Mouse (Mus musculus) cerebellum, postnatal 14 days (tissue): ENCODE measurements around the gene Mark1.
A peak's percentile ranks its signal among the peaks of the same experiment; 100 is the strongest.

Experiments used
- DNase-seq, 2 experiments: peaks; one replicate each; pipeline ENCODE4 v3.0.0; 2021; ENCODE audit warnings: mixed read lengths in 2 of 2

The Mark1 gene

DNA sequence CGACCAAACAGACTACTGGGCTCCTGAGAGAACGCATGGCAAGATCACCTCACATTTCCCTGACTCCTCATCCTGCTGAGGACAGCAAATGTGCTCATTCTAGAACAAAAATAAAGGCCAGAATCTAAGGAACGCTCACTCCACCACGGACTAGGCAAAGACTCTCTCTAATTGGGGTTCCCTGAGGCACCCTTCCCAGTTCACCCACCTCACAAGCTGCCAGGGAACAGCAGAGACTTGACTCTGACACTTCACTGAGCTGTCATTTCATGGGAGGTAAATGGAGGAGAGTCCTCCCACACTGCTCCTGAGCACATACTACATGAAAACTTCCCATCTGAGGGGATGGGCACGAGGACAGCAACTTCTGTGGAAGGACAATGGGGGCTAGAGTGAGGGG is 37.5 kb downstream of the Mark1 start:
- DNase-seq, result no peak

DNA sequence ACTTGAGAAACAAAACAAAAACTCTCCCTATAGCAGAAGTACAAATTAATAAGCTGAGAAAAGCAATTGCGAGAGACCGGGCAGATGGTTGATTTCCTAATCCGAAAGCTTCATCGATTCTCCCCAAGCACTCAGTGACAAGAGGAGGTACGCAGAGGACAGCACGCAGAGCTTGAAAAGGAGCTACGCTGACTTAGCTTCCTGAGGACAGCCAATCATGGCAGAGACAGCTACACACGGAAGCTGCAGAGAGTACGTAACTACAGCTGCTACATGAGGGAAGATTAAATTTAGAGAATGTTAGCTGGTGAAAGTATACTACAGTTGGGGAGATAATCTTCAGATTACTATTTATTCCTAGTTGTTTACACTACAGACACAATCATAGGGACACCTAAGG is 40.6 kb downstream of the Mark1 start:
- no peak for DNase-seq

DNA sequence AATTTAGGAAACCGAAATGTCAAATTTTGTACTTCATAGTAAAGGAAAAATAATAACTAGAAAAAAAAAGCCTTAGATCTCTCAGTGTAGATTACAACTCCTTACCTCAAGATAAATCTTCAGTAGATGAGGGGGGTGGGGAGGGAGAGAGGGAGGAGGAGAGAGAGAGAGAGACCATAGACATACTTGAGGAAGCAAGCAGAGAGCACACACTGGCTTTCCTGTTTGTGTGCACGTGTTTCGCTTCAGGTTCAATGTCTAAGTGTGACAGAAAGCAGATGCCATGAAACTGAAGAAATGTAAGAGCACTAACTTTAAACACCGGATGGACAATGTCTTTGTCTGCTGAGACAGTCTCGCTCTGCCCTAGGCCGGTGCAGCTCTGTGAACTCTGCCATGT is 41.0 kb downstream of the Mark1 start:
- DNase-seq, result no peak

DNA sequence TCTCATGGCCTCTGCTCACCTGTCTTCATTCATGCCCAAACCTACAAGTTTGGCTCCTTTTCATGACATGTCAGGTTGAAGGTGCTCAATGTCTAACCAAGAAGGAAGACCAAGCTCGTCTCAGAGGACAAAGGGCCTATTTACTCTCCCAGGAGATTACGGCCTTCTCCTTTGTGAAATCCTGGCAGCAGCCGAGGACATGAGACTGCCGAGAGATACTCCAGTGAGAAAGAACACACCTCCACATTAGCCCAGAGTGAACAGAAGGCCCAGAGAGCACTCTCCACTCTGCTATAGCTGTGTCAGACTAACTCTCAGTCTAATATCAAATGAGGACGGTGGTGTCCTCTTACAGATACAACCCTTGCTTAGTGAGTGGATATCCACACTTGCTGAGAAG is 47.6 kb downstream of the Mark1 start:
- DNase-seq, result no peak

DNA sequence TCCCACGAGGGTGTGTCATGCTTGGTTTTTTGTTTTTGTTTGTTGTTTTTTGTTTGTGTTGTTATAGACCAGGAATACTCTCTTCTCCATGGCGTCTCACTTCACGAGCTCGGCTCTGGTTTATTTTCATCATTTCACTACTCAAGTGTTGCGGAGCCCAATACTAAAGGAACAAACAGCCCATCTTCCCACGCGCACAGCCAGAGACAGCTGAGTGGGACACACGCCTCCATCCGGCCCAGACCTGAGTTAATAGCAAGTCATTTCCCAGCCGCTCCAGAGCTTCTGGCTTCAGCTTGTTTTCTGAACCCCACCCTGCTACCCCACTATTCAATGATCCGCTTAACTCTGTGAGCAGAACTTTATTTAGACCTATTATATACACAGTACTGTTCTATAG is 48.3 kb downstream of the Mark1 start:
- DNase-seq, result no peak

DNA sequence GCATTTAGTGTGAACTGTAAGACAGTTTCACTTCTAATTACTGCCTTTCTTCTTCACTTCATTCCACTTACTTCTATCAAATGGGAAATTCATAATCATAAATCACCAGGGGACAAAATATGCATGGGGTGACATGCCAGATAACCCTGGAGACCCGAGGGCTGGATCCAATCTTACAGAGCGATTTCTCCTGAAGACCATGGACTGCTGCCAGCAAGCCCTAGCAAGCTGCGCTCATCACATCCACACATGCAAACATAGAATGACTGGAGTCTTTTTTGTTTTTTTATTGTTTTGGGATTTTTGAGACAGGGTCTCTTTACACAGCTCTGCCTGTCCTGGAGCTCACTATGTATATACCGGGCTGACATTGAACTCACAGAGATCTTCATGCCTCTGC is 61.3 kb downstream of the Mark1 start:
- DNase-seq, result peak; percentile 31 to 40

DNA sequence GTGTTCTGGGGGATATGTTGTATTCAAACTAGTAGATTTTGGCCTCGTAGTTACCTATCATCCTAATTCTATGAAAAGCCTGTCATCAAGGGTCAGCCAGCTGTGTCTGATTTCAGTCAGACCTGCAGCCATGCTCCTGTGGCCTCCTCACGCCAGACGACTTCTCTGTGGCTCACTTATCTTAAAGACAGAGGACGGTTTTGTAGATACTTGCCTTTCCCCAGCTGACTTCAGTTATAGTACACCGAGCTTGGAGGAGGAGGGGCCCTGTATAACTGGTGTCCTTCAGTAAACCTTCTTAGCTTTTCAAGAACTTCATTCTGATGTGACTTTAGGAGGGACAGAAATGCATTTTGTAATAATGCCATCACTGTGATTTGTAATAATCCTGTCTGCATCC is 63.4 kb downstream of the Mark1 start:
- DNase-seq, result no peak

DNA sequence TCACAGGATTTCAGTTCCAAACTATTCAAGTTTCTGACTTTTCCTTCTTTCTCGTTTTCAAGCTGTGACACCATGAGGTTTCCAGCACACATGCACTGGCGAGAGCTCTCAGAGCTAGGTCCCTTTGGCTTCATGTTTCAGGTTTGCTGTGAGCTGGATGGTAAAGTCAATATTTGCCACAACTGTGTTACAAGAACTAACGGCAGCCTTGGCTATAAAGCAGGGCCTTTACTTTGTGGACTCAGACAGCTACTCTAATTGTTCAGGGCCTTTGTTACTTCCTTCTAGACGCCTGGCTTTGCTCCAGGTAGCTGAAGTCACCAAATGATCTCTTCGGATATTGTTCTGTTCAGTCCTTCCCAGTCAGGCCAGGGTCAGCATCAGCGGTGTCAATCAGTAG is 63.9 kb downstream of the Mark1 start:
- DNase-seq, result no peak

DNA sequence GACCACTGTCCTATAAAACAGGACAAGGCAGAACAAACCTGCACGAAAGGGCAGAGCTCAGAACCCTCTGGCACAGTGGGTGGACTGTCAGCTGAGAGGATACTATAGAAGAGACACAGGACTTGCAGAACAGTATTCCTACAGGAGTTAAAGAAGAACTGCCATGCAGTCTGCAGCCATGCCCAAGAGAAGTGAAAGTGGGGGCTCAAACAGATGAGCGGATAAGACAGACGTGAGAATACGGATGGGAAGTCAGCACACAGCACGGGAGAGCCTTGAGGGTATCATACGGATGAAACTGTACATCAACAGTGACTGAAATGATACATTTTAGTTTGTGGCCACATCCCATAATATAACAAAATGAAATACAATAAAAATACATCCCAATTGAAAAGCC is 68.3 kb downstream of the Mark1 start:
- no peak for DNase-seq

DNA sequence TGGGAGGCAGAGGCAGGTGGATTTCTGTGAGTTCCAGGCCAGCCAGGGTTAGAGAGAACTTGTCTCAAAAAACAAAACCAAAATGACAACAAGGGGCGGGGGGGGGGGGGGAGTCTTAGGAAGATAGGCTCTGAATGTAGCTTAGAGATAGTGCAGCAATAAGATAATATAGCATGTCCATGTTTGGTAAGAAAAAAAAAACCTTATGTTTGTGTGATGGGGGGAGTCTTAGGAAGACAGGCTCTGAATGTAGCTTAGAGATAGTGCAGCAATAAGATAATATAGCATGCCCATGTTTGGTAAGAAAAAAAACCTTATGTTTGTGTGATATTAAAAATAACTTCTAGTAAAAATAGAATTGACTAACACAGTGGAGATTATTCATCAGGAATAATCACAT is 71.0 kb downstream of the Mark1 start:
- no peak for DNase-seq

DNA sequence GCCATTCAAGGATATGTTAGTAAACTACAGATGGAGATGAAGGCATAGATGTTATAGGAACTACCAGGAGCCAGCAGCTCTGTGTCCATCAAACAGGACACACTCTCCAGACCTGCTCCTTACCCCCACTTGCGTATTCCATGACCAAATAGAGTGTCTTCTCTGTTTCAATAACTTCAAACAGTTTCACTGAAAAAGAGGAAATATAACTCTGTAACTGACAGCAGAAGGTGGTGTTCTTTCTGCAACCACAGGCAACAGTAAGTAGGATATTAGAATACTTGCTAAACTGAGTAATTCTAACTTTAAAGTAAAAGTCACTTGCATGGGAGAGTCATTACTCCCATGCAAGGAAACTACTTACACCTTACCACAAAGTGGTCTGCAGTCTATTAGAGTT is 71.5 kb downstream of the Mark1 start:
- DNase-seq, result no peak

DNA sequence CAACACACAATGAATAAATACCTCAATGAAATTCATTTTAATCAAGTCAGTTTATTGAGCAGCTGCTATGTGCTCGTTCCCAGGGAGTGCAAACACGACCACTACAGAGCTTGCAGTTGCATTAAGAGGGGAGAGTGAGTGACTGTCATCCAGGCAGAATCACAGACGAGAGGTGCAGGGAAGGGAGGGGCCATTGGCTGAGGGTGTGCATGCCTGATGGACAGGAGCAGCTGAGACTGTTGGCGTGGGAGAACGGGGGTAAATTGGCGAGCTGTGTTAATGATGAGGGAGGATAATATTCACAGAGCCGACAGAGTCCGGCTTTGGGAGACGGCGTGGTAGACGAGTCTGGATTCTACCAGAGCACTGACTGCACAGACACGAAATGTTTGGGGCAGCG is 76.5 kb downstream of the Mark1 start:
- no peak for DNase-seq

DNA sequence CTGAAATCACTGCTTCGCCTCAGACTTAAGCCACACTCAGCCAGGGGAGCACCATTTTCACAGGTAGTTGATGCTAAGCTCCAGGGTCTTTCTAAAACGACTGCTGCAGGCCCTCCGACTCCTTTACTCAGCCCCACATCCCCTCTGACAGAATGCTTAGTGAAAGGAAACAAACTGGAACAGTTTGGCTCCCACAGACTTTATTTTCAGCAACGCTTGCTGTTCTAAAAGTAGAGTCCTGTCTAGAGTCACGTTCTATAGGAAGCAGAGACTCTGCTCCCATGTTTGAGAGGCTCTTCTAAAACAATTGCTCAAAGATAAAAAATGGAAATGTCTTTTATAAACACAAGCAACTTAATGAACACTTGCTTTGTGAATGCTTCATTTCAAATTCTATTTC is 79.3 kb downstream of the Mark1 start:
- DNase-seq, result no peak

DNA sequence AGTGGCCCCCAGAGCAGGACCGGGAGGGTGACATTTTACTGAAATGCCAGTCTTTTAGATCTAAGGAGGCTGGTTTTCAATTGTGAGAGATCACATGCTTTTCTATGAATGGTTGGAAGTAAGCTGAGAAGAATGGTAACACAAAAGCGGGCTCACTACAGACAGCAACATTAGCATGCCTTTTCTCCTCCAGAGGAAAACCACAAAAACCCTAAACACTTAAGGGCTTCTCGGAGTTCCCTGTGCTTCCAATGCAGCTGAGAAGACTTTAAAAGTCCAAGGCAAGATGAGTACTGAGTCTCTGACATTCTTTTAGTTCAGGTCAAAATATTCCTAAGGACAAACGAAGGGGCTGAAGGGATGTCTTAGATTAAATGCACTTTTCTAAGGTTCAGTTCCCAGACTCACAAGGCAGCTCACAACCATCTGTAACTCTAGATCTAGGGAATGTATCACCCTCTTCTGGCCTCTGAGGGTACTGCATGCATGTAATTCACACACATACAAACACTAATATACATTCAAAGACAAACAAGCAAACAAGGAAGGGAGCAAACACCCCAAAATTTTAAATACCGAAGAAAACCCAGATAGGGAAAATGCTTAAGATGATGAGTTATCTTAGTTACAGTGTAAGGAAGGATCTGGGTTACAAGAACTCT is 81.0 kb downstream of the Mark1 start:
- DNase-seq, result peak in 1 of 2 experiments; percentile 34

DNA sequence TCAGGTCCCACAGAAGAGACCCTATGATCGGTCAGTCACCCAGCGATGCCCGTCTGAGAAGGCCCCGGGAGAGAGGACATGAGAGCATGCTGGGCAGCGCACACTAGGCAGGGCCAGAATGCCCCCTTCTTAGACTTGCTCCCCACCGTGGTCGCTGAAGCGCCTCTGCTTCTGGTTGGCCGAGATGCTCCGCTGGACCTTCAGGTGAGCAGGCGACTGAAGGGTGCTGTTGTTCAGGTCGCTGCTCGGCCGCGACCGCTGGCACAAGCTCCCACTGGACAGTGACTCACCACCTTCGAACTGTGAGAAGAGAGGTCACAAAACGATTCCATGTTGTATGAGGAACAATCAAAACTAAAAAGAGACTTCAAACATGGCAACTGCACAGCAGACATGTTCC is 87.0 kb downstream of the Mark1 start:
- DNase-seq, result no peak

DNA sequence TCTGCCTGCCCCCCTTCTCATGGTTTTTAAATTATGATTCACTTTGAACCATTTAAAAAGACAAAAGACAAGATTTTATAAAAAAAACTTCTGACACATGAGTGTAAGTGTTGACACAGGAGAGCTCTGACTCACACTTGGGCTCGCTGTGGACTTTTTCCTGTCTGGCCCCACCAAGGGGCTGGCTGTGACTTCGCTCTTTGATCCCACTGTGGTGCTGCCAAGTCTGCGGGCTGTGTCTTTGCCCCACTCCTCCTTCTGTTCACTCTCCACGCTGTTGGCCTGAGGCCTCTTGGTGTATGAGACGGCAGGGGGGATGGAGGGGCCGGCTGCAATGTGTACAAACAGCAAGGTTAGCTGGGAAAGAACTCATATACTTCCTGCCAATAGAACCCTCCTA is 87.5 kb downstream of the Mark1 start:
- peak in 1 of 2 experiments; percentile 30 for DNase-seq

DNA sequence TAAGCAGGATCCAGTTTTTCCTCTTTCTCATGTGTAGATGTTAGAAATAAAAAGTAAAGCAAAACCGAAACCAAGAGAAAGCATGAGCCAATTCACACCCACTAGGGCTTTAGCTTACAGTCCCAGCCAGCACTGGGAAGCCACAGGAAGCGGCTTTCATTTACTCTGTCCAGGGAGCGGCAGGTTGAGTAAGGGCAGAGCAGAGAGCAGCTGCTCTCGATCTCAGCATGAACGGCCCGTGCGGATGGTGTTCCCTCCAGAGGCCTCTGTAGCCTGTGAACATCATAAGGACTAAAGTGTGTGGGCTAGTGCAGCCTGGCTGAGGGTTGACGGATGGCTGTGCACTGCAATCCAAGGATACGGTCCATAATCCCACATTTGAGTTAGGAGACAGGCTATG is 90.8 kb downstream of the Mark1 start:
- no peak for DNase-seq

DNA sequence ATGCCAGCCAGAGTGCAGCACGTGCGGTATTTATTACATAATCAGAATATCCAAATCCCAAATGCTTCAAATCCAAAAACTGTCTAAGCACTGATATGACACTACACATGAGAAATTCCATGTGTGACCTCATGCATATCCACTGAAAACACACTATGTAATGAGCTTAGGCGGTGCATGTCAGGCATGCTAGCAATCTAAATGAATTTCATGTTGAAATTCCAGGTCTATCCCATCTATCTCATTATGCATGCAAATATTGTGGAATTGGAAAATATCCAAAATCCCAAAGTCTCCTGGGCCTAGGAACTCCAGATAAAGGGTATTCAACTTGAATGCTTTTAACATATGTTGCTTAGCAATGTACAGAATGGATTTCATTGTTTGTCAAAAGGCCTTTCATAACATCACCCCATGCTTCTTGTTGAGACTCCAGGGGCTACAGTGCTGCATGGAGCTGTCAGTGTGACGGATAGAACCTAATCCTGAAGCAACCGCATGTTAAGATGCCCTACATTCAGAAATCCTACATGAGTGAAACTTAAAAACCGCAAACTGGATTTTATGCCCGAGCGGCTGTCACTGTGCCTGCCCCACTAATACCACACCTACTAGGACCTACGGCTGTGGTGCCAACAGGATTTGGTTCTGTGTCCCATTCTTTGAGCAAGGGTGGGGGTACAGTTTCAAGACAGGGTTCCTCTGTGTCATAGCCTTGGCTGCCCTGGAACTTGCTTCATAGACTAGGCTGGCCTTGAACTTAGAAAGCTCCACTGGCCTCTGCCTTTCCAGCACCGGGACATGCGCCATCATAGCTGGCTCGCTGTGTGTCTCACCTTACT is 93.2 kb downstream of the Mark1 start:
- no peak for DNase-seq

DNA sequence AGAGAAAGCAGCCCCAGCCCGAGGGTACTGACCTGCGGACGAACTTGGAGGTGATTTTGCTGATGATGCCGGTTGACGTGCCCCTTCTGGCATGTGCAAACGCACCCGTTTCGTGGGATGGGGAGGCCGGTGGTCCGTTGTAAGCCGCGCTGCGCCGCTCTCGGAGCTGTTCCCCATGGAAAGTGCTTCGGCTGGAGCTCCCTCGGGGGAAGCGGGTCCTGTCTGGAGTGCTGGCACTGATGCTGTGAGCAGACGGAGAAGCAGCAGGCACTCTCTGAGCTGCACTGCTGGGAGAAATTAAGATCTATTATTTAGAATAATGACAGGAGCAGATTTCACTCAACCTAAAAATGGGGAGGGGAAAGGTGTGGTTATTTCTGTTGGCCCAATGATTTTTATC is 94.0 kb downstream of the Mark1 start:
- peak; percentile 85 to 91 for DNase-seq

DNA sequence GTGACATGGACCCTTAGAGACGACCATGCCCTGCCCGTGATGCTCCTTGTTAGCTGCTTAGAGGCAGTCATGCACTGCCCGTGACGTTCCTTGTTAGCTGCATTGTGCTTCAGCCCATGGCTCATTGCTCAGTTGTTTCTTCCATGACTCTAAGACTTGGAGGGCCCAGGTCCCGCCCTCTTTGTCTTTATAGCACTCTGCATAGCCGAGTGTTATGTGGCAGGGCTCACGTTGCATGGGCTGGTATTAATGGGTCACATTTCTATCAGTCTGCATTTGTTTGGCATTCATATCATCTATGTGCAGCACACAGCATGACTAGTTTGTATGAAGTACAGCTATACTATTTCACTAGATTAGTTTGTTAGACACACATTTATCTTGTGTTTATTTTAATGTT is 95.7 kb downstream of the Mark1 start:
- DNase-seq, result no peak

DNA sequence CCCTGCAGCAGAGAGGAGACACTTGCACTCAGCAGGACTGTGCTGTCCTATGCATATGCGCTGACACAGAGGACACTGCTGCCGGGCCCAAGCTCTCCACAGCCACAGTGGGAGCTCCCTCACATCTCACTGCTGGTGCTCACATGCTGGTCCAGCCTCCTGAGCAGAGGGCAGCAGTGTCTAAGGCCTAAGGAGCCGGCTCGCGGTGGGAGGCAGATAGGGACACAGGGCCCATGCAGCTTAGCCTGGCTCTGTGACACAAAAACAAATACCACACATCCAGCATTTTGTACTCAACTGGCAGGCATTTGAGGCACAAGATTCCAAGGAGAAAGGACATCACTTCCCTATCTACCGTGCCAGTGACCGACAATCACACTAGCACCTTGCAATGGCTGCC is 96.5 kb downstream of the Mark1 start:
- DNase-seq, result no peak

DNA sequence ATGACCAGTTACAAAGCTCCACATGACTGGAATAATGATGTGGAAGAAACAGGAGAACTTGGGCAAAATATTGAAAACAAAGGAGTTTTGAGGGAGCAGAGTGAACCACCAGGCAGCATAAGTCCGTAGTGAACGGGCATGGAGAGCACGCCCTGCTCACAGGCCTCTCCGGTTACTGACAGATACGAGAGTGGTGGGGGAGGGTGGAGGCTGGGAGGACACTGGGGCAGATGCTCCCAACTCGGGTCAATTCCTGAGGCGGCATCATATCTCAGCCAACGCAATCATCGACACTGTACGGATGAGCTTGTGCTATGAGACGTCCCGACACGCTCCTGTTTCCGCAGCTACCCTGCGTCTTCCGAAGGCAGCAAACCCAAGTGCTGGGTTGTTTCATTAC is 102.0 kb downstream of the Mark1 start:
- DNase-seq, result no peak

DNA sequence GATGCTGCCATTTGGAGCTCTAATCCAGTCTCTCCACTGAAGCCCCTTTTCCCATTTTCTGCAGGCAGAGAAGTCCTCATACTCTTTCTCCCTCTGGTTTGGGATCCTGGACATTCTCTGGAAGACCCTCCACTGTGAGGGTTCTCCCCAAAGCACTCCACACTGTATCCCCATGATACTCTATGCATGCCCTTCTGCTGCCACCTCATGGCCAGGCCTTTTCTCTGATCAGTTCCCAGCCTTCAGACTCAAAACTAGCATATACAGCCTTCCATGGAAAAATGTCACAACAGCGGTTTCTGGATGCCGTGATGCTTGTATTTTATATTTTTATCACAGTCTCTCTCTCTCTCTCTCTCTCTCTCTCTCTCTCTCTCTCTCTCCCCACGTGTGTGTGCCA is 107.4 kb downstream of the Mark1 start:
- DNase-seq, result no peak

DNA sequence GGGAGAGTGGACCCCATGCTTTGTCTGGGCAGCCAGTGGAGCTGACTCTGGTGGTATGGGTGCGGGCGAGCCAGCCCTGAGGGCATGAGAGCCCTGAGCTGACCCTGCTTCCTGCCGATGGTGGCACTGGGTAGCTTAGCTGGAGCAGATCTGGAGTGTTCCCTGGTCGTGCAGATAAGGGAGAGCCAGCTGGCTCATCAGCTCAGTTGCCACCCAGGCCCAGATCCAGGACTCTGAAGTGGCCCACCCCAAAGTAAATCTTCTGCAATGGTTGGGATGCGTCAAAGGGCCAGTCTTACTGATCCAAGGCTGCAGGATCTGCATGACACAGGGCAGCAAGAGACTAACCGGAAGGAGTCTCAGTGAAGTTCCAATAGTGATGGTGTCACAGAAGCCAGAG is 109.9 kb downstream of the Mark1 start:
- no peak for DNase-seq

DNA sequence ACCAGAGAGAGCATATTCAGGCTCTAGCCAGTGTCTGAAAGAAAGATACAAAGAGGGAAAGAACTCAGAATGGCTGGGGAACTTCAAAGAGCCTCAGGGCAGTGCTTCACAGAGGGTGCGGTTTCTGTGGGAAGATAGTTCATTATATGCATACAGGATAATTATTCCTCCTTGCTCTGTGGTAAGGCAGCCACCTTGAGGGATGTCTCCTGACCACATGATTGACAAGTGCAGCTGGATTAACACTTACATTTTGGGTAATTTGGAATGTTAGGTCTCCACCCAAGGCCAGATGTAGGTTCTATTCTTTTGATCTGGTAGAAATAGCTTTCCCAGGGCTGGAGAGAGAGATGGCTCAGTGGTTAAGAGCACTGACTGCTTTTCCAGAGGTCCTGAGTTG is 113.2 kb downstream of the Mark1 start:
- no peak for DNase-seq
